Mouse (Mus musculus): ENCODE results near the gene Lonp1.

The Lonp1 gene

DNA sequence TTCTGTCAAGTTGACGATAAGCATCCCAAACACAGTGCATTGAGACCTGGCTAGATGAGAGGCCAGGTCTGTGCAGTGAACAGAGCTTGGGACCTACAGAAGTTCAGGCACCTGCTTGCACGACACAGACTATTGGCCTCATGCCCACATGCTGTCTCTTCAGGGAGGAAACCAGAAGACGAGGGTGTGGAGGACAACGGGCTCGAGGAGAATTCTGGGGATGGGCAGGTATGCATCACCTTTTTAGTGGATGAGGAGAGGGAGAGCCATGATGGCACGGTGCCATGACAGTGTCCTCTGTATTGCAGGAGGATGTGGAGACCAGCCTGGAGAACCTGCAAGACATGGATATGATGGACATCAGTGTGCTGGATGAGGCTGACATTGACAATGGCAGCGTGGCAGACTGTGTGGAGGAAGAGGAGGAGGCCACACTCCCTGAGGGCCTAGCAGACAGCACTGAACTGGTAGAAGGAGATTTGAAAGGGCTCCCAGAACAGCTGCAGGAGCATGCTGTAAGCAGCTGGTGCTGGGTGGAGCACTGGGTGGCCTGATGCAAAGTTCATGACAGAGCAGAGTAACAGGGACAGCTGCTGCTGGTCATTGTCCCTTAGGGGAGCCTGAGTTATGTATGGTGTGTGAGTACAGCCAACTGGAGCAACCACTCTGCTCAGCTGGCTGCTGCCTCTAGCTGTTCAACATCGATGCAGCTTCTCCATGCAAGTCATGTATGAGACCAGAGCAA, 33.0 kb downstream of the Lonp1 start:
- in situ Hi-C loops (cut with MboI, MseI) = no loop called here

- in situ Hi-C loops (cut with MboI, MseI) = no loop called here
These were observed 34.1 kb downstream of the Lonp1 start for GRCm38 (mm10) chr17:56592553-56592952.

GRCm38 (mm10) chr17:56588921-56589320, 37.8 kb downstream of the Lonp1 start:
- in situ Hi-C loops (cut with MboI, MseI) = no loop called here

DNA sequence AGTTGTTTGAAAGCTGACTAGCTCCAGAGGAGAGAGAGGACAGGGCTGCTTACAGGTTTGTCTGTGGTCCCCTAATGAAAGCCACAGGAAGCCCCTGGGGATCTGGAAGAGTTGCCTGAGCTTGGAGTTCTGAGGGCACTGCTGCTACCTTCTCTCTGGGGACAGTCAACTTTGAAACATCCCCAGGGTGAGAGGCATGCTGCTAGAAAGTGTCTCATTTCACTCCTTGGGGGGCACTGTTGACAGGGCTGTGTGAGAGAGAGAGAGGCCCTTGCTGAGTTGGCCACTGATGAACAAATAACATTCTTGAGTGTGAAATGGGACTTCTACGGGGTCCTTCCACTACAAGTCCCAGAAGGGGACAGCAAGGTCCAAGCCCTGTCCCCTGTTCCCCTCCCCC, 38.9 kb downstream of the Lonp1 start:
- in situ Hi-C loops (cut with MboI, MseI) = no loop called here

DNA sequence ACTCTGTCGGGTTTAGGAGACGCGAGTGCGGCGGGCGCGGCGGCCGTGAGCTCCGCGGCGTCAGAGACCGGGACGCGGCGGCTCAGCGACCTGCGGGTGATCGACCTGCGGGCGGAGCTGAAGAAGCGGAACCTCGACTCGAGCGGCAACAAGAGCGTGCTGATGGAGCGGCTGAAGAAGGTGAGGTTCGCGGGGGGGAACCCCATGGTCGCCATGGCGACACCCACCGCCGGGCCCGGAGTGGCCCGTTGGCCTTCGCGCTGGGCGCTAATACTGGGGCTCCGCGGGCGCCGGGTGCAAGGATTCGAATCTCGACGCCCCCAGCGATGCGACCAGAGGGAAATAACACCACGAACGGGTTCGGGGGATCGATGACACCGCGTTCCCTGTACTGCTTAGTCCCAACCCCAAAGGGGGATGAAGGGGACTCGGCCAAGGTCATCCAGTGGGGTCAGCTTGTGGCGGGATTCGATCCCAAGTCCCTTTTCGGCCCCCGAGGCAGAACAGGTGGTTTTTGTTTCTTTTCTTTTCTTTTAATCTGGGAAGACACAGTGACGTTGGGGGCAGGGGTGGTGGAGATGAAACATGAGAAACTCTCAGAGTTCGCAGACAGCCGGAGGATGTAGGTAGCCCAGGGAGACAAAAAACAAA, 41.4 kb downstream of the Lonp1 start:
- in situ Hi-C loops (cut with MboI, MseI) = no loop called here

DNA sequence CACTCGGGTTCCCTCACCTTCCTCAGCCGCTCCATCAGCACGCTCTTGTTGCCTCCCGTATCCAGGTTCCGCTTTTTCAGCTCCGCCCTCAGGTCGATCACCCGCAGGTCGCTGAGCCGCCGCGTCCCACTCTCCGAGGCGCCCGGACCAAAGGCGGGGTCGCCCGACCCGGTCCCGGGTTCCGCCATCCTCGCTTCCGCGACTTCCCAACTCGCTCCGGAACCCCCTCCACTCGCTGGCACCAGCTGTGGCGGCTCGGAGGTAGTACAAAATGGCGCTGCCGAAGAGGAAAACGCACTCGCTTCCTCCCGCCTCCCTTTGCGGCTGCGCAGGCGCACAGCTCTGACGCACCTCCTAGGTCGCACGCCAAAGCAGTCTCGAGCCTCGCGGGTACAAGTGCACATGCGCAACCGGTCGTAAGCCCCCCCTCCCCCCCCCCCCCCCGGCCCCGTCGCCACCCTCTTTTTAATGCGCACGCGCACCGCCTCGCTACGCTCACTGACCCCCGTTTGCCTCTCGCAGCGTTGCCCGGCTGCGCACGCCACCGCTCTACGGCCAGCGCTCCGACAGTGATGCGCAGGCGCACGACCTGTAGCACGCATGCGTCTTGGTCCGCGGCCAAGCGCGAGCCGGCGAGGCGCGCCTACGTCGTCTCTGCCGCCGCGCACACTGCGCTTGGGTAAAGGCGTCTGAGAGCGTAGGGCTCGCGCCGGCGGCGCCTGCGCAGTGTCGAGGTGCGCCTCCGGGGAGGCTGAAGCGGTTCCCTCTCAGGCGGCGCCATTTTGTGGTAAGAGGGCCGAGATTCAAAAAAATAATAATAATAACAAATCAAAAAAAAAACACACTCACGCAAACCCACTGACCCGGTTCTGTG, 42.2 kb downstream of the Lonp1 start, which contains the start of the genes Safb2 and Safb:
Safb2 (minus strand) TSS at position 329 of the 874 bp plus-strand sequence.
Safb (plus strand) TSS at position 569 of the 874 bp plus-strand sequence.
- in situ Hi-C loops (cut with MboI, MseI) = no loop called here

- in situ Hi-C loops (cut with MboI, MseI) = no loop called here
These were observed 43.0 kb downstream of the Lonp1 start for GRCm38 (mm10) chr17:56583611-56584256.

GRCm38 (mm10) chr17:56583071-56583470, 43.6 kb downstream of the Lonp1 start:
- in situ Hi-C loops (cut with MboI, MseI) = no loop called here

- in situ Hi-C loops (cut with MboI, MseI) = no loop called here
These were observed 53.7 kb downstream of the Lonp1 start for GRCm38 (mm10) chr17:56572939-56573338.

DNA sequence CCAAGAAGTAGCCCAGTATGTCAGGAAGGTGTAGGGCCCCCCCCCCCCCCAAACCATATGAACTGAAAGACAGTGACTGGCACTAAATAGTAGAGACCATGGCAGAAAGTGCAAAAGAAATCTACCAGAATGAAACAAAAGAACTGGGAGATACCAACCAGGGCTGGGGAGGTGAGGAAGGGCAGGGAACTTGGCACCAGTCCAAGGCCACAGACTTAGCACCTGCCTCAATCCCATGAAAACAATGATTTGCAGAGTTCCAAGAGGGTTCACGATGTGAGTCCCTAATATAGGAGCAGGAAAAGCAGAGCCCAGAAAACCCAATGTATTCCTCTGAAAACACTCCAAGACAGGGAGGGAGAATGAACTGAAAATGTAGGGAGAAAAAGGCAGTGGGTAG, 54.5 kb downstream of the Lonp1 start:
- in situ Hi-C loops (cut with MboI, MseI) = no loop called here

- in situ Hi-C loops (cut with MboI, MseI) = no loop called here
These were observed 56.4 kb downstream of the Lonp1 start for GRCm38 (mm10) chr17:56570287-56570686.

DNA sequence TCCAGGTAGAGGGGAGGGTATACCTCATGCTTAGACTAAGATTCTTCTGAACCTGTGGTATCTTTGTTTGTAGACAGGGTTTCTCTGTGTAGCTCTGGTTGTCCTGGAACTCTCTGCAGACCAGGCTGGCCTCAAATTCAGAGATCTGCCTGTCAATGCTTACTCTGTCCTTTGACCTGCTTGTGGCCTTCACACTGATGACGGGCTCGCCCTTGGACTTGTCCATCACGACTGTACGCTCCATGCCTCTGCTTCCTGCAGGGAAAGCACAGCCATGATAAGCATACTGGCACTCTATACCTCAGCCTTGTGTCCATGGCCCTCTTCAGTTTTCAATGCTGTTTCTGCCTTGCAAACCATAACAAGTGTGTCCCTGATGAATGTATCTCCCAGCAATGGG, 59.3 kb downstream of the Lonp1 start:
- in situ Hi-C loops (cut with MboI, MseI) = no loop called here

- in situ Hi-C loops (cut with MboI, MseI) = no loop called here
These were observed 59.8 kb downstream of the Lonp1 start for GRCm38 (mm10) chr17:56566918-56567317.

DNA sequence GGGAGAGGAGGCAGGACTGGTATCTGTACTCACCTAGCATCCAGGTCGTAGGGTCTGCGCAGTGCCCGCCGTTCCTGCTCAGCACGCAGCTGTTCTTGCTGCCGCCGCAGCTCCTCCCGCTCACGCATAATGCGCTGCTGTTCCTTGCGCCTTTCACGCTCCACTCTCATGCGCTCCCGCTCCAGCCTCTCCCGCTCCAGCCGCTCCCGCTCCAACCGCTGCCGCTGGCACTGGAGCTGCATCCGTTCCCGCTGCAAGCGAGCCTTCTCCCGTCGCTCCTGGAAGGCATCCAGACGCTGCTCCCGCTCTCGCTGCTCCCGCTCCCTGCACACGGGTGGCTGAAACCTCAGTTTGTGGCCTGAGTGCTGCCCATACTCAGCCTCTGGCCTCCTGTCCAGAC, 60.4 kb downstream of the Lonp1 start:
- in situ Hi-C loops (cut with MboI, MseI) = no loop called here

All from T-helper 17 cell (primary cell).